Mouse (Mus musculus) embryonic fibroblast, embryonic 13.5 days (primary cell): ENCODE measurements at regions not wholly inside any gene's neighbourhood (a gene's known extent, or its start where the extent isn't known, plus 50 kb on each side); places are given as distances from the start of the nearest gene placed in this dataset.

Experiments
- CTCF ChIP-seq: IDR thresholded peaks from 2 replicates; pipeline ENCODE4 v1.5.1; 2011; ENCODE audit warnings: mild to moderate bottlenecking, control low read depth, low read length, moderate library complexity, borderline replicate concordance; ENCODE audit not compliant: insufficient read depth
- POLR2A ChIP-seq: IDR thresholded peaks from 2 replicates; pipeline ENCODE4 v1.6.1; 2011; ENCODE audit warnings: low read depth, mild to moderate bottlenecking, control low read depth, low read length, moderate library complexity

DNA sequence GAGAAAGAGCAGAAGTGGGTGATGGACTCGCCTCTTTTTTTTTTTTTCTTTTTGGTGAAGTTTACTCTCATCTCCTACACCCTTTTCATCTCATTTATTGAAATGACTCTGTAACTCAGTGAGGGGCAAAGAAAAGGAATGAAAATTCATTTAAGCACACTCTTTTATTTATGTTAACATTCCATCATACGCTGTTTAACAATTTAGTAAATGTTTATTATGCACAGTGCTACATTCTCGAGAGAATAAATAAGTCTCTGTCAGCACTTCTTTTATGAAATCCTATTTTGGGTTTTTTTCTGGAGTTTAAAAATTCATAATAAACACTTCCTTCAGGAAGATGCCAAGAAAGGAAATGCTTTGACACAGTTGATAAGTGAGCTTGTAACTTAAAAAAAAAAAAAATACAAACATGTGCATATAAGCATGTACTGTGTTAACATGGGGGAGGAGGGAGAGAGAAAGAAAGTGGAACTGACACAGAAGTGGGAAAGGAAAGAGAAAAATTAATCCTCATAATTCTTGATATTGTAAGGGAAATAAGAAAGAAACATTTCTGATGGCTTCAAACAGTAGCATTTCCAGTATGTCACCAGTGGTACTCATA lies 1195.2 kb downstream of the Diaph3 start:
- TF ChIP-seq CTCF (no peak), POLR2A (no peak)
